ENCODE assay signal across 23 mouse cellular contexts in the genomic region with DNA sequence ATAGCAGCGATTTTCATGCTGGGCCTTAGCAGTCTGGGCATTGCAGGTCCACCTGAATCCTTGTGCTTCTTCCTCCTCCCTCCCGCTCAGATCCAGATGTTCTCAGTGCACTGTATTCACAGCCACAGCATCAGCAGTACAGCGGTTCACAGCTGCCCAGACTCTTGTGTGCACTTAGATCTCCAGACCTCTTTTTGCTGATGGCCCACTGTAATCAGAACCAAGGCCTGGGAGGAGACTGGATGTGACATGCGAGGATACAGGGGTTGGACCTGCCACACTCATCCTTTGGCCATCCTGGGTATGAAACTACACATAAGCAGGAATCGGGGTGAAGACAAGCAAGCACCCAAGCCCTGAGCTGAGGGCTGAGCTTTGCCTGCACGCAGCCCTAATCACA.
DNase-seq lines count a peak whose midpoint lies in the region; TF ChIP-seq lines count a peak whose summit lies in the region.
"Had no signal": no experiment of that assay in that cellular context is flagged by ENCODE, and none has a peak within 500 bp of the region (broad histone marks: within the 10 kb centered on the region; RNA-seq: fewer than 3 reads in every experiment).

No protein-coding gene starts in this region.

- DNase-seq in heart, adult 11 months: peak; percentile 85
- no peak for DNase-seq in heart, adult 18-20 months
- no peak for DNase-seq in spleen, adult 2 months (ENCODE audit: low read depth in 1 of 2, low spot score in 2 of 2)
- DNase-seq in spleen, adult 18-20 months: no peak
- DNase-seq in layer of hippocampus, postnatal 25 days (ENCODE audit: extremely low spot score in 1 of 2, low spot score in 1 of 2): no peak
- DNase-seq: adrenal gland, adult 2 months; adrenal gland, postnatal 25 days; cerebellum, adult 18-20 months; cerebellum, adult 9-10 months; cerebellum, postnatal 14 days; gastrocnemius, postnatal 10 days; heart, adult 2 months; heart, postnatal 14 days; heart, postnatal 4 days had no signal

- H3K4me1 ChIP-seq in spleen, adult 2 months (ENCODE audit: control insufficient read depth, insufficient read depth, insufficient read length): peaks cover 23% of the 10 kb centered on the region; the same call in 1 of the 2 replicates
- H3K4me1 ChIP-seq: forebrain, embryonic 12.5 days had no signal

- no peak overlapping the region for H3K4me3 ChIP-seq in spleen, adult 2 months (ENCODE audit: extremely low read depth, insufficient read depth, insufficient read length)
- no peak overlapping the region for H3K4me3 ChIP-seq in macrophage (ENCODE audit: inconsistent target)
- H3K4me3 ChIP-seq: embryonic facial prominence, embryonic 13.5 days; erythroblast, embryonic 14.5 days; forebrain, embryonic 12.5 days; forebrain, embryonic 15.5 days; heart, adult 2 months; heart, embryonic 10.5 days; heart, embryonic 13.5 days had no signal

- 81% methylated on average over 6 of the region's 6 CpGs for WGBS in spleen, adult 2 months
- WGBS in macrophage (ENCODE audit: missing documents): 94% methylated on average over 6 of the region's 6 CpGs

- no peak for TF ChIP-seq CTCF in spleen, adult 2 months (IDR thresholded peaks at IDR 0.05; ENCODE audit: extremely low read depth, insufficient read depth, insufficient read length, insufficient replicate concordance)

- no peak for TF ChIP-seq POLR2A in spleen, adult 2 months (IDR thresholded peaks at IDR 0.05; ENCODE audit: low read depth, low read length)

- peak overlapping the region; percentile 81 for H3K27ac ChIP-seq in spleen, adult 2 months (ENCODE audit: insufficient read depth, low read length)
- H3K27ac ChIP-seq in macrophage: peak overlapping the region; percentile 77; the same call in 1 of the 2 replicates
- H3K27ac ChIP-seq: embryonic facial prominence, embryonic 13.5 days; forebrain, embryonic 12.5 days; forebrain, embryonic 15.5 days; heart, adult 2 months; heart, embryonic 10.5 days; heart, embryonic 13.5 days; hindbrain, embryonic 14.5 days; hindbrain, postnatal 0 days had no signal

- peaks cover 98% of the 10 kb centered on the region for H3K79me2 ChIP-seq in macrophage (ENCODE audit: inconsistent target)

- H3K27me3 ChIP-seq in spleen, adult 2 months (ENCODE audit: control insufficient read depth, insufficient read depth, low read length): no peaks in the 10 kb centered on the region
- H3K27me3 ChIP-seq: embryonic facial prominence, embryonic 13.5 days; forebrain, embryonic 12.5 days; forebrain, embryonic 15.5 days; heart, embryonic 13.5 days had no signal

- H3K36me3 ChIP-seq in spleen, adult 2 months (ENCODE audit: control insufficient read depth, insufficient read depth, low read length): peaks cover 2% of the 10 kb centered on the region
- H3K36me3 ChIP-seq in macrophage (ENCODE audit: inconsistent target): peaks cover 21% of the 10 kb centered on the region
- H3K36me3 ChIP-seq: embryonic facial prominence, embryonic 13.5 days; forebrain, embryonic 12.5 days; forebrain, embryonic 15.5 days; heart, embryonic 10.5 days; heart, embryonic 13.5 days had no signal
